Mouse (Mus musculus) bone marrow, adult 2 months (tissue): ENCODE data around the gene Nradd. TPM values are rescaled to one million over a fixed set of nuclear protein-coding genes. Genes with fewer than 3 reads are reported as not detected.

ENCODE experiments used
- H3K27ac ChIP-seq: fragments of 200-500 bp; 2 replicates; pipeline ENCODE4 v1.5.1; 2012; ENCODE audit warnings: low read depth, mild to moderate bottlenecking, control low read depth, inconsistent platforms, low read length; ENCODE audit not compliant: control insufficient read depth, poor library complexity, insufficient read depth
- H3K4me1 ChIP-seq: fragments of 200-500 bp; 2 replicates; pipeline ENCODE4 v1.6.1; 2011; ENCODE audit warnings: low read length; ENCODE audit not compliant: control insufficient read depth, insufficient read depth
- H3K4me3 ChIP-seq: fragments of 200-500 bp; replicated peaks from 2 replicates; pipeline ENCODE3; 2011; ENCODE audit warnings: mild to moderate bottlenecking, low read depth, low read length, control low read depth; ENCODE audit not compliant: control insufficient read depth
- CTCF ChIP-seq: fragments of 200-500 bp; IDR thresholded peaks from 2 replicates; pipeline ENCODE4 v1.5.1; 2011; ENCODE audit warnings: low read length, control low read depth; ENCODE audit not compliant: control insufficient read depth, insufficient read depth
- POLR2A ChIP-seq: fragments of 200-500 bp; IDR thresholded peaks from 2 replicates; pipeline ENCODE4 v1.6.1; 2011; ENCODE audit warnings: low read depth, mild to moderate bottlenecking, control low read depth, low read length, borderline replicate concordance; ENCODE audit not compliant: control insufficient read depth
- WGBS: fragments of 180-500 bp; shearing (Covaris S2); methylation state at CpG from one replicate; pipeline ENCODE4 v1.1.7; 2018; 5-methylcytosine and 5-hydroxymethylcytosine counted together
- polyA plus RNA-seq: library from polyadenylated mRNA; stranded (reverse); fragments of >200 nt; gene quantifications from 2 replicates; pipeline ENCODE4 v1.2.4, GENCODE M21; 2011; ENCODE audit warnings: low replicate concordance; ENCODE audit not compliant: missing spikeins, insufficient read depth, insufficient read length

The Nradd gene
- 13.3 and 23.7 TPM in 2 replicates for polyA plus RNA-seq

- H3K27ac ChIP-seq: peak within 1 kb of the TSS; percentile 44; the same call in 1 of the 2 replicates
These were observed at the start of gene Nradd for GRCm38 (mm10) chr9:110624361-110625166. TSS of gene Nradd (minus strand) at chr9:110624452.

GRCm38 (mm10) chr9:110673107-110673752, 49.0 kb upstream of the Nradd start:
- H3K27ac ChIP-seq: no peak overlapping the region
- no peak overlapping the region for H3K4me3 ChIP-seq
- 28% methylated on average over 10 of the region's 10 CpGs for WGBS
- peaks cover 17% of the 10 kb centered on the region for H3K4me1 ChIP-seq
- TF ChIP-seq POLR2A: no peak
- TF ChIP-seq CTCF: no peak

More at GRCm38 (mm10) chr9:110624361-110625166, at the start of gene Nradd:
- TF ChIP-seq CTCF (no peak), POLR2A (0 out of 2 replicates have a peak, but pooled peaks have one; percentile 14)
- H3K4me1 ChIP-seq: no peaks in the 10 kb centered on the region
- peak within 1 kb of the TSS; percentile 51 for H3K4me3 ChIP-seq
- WGBS: 43% methylated on average over 41 of the region's 41 CpGs

- no peak overlapping the region for H3K4me3 ChIP-seq
- WGBS: 66% methylated on average over 7 of the region's 7 CpGs
- H3K27ac ChIP-seq: no peak overlapping the region
- TF ChIP-seq CTCF: peak; percentile 87
- TF ChIP-seq POLR2A: no peak
- peaks cover 17% of the 10 kb centered on the region for H3K4me1 ChIP-seq
These were observed 48.3 kb upstream of the Nradd start for GRCm38 (mm10) chr9:110672462-110673106.

GRCm38 (mm10) chr9:110669785-110670184, 45.5 kb upstream of the Nradd start:
- no peak for TF ChIP-seq POLR2A
- TF ChIP-seq CTCF: no peak

GRCm38 (mm10) chr9:110668601-110669293, 44.5 kb upstream of the Nradd start:
- Histone ChIP-seq H3K4me1 (peaks cover 14% of the 10 kb centered on the region), H3K27ac (no peak overlapping the region)

More at GRCm38 (mm10) chr9:110669785-110670184, 45.5 kb upstream of the Nradd start:
- Histone ChIP-seq H3K4me1 (peaks cover 18% of the 10 kb centered on the region), H3K27ac (no peak overlapping the region), H3K4me3 (no peak overlapping the region)
- 63% methylated on average over 5 of the region's 5 CpGs for whole genome bisulfite sequencing

GRCm38 (mm10) chr9:110667219-110667836, 43.1 kb upstream of the Nradd start:
- WGBS: 17% methylated on average over 4 of the region's 4 CpGs
- Histone ChIP-seq H3K27ac (no peak overlapping the region), H3K4me1 (peaks cover 9% of the 10 kb centered on the region), H3K4me3 (no peak overlapping the region)
- no peak for TF ChIP-seq POLR2A
- TF ChIP-seq CTCF: no peak

More at GRCm38 (mm10) chr9:110668601-110669293, 44.5 kb upstream of the Nradd start:
- 55% methylated on average over 6 of the region's 6 CpGs for WGBS
- H3K4me3 ChIP-seq: no peak overlapping the region
- no peak for TF ChIP-seq CTCF
- no peak for TF ChIP-seq POLR2A

- TF ChIP-seq CTCF: no peak
- no peak for TF ChIP-seq POLR2A
- Histone ChIP-seq H3K27ac (peak overlapping the region; percentile 14; the same call in 1 of the 2 replicates), H3K4me3 (no peak overlapping the region), H3K4me1 (peaks cover 12% of the 10 kb centered on the region)
- WGBS: 17% methylated on average over 8 of the region's 8 CpGs
These were observed 42.1 kb upstream of the Nradd start for GRCm38 (mm10) chr9:110666374-110666773.
